Mouse (Mus musculus): ENCODE measurements around the gene Tmem256. TPM values are rescaled to one million over a fixed set of nuclear protein-coding genes. Genes with fewer than 3 reads are reported as not detected.
A peak's percentile ranks its signal among the peaks of the same experiment; 100 is the strongest.

Gene Tmem256
- polyA plus RNA-seq, 1 experiment from 2014 or later: 294 TPM

GRCm38 (mm10) chr11:69878399-69878798 is 40.1 kb downstream of the Tmem256 start:
- DNase-seq (ENCODE audit: low spot score): no peak
- Histone ChIP-seq H3K9me3 (replicated peaks; ENCODE audit: control insufficient read depth, low read length) (no peaks in the 10 kb centered on the region), H3K9ac (replicated peaks; ENCODE audit: low read length) (no peak overlapping the region), H3K27me3 (ENCODE audit: control insufficient read depth, insufficient read depth, low read length) (no peaks in the 10 kb centered on the region), H3K36me3 (replicated peaks; ENCODE audit: control insufficient read depth, insufficient read depth, low read depth, low read length) (no peaks in the 10 kb centered on the region), H3K27ac (replicated peaks; ENCODE audit: low read depth, low read length) (no peak overlapping the region), H3K4me3 (ENCODE audit: low read depth, low read length) (no peak overlapping the region), H3K4me2 (ENCODE audit: low read depth, low read length) (no peak overlapping the region), H3K4me1 (ENCODE audit: control insufficient read depth, insufficient read depth, low read length) (peaks cover 5% of the 10 kb centered on the region; the same call in 1 of the 2 replicates)
- ATAC-seq (replicated peaks; ENCODE audit: insufficient number of reproducible peaks, low FRiP score, low TSS enrichment, low read depth): no peak
- 89% methylated on average over 3 of the region's 3 CpGs for WGBS

GRCm38 (mm10) chr11:69878952-69879351 is 40.6 kb downstream of the Tmem256 start:
- no peak overlapping the region for H3K4me3 ChIP-seq (ENCODE audit: low read depth, low read length)
- WGBS: 84% methylated on average over 6 of the region's 6 CpGs
- DNase-seq (ENCODE audit: low spot score) (no peak), ATAC-seq (replicated peaks; ENCODE audit: insufficient number of reproducible peaks, low FRiP score, low TSS enrichment, low read depth) (no peak)
- peaks cover 5% of the 10 kb centered on the region; the same call in 1 of the 2 replicates for H3K4me1 ChIP-seq (ENCODE audit: control insufficient read depth, insufficient read depth, low read length)
- no peaks in the 10 kb centered on the region for H3K9me3 ChIP-seq (replicated peaks; ENCODE audit: control insufficient read depth, low read length)
- no peak overlapping the region for H3K27ac ChIP-seq (replicated peaks; ENCODE audit: low read depth, low read length)
- no peaks in the 10 kb centered on the region for H3K36me3 ChIP-seq (replicated peaks; ENCODE audit: control insufficient read depth, insufficient read depth, low read depth, low read length)
- no peak overlapping the region for H3K4me2 ChIP-seq (ENCODE audit: low read depth, low read length)
- H3K9ac ChIP-seq (replicated peaks; ENCODE audit: low read length): no peak overlapping the region
- H3K27me3 ChIP-seq (ENCODE audit: control insufficient read depth, insufficient read depth, low read length): no peaks in the 10 kb centered on the region

- Histone ChIP-seq H3K36me3 (replicated peaks; ENCODE audit: control insufficient read depth, insufficient read depth, low read depth, low read length) (no peaks in the 10 kb centered on the region), H3K4me2 (ENCODE audit: low read depth, low read length) (peak overlapping the region; percentile 69), H3K27me3 (ENCODE audit: control insufficient read depth, insufficient read depth, low read length) (no peaks in the 10 kb centered on the region), H3K9ac (replicated peaks; ENCODE audit: low read length) (peak overlapping the region; percentile 64), H3K4me3 (ENCODE audit: low read depth, low read length) (peak overlapping the region; percentile 45), H3K27ac (replicated peaks; ENCODE audit: low read depth, low read length) (no peak overlapping the region), H3K9me3 (replicated peaks; ENCODE audit: control insufficient read depth, low read length) (no peaks in the 10 kb centered on the region), H3K4me1 (ENCODE audit: control insufficient read depth, insufficient read depth, low read length) (peaks cover 5% of the 10 kb centered on the region; the same call in 1 of the 2 replicates)
- DNase-seq (ENCODE audit: low spot score): no peak
- 48% methylated on average over 15 of the region's 15 CpGs for WGBS
- ATAC-seq (replicated peaks; ENCODE audit: insufficient number of reproducible peaks, low FRiP score, low TSS enrichment, low read depth): no peak
Observed at GRCm38 (mm10) chr11:69879711-69880110, 41.4 kb downstream of the Tmem256 start.

- H3K27me3 ChIP-seq (ENCODE audit: control insufficient read depth, insufficient read depth, low read length): no peaks in the 10 kb centered on the region
- WGBS: under 1% methylated on average over 18 of the region's 18 CpGs
- DNase-seq (ENCODE audit: low spot score) (peak; percentile 87), ATAC-seq (replicated peaks; ENCODE audit: insufficient number of reproducible peaks, low FRiP score, low TSS enrichment, low read depth) (no peak; the same call in 1 of the 2 replicates)
- peak overlapping the region; percentile 64 for H3K9ac ChIP-seq (replicated peaks; ENCODE audit: low read length)
- H3K9me3 ChIP-seq (replicated peaks; ENCODE audit: control insufficient read depth, low read length): no peaks in the 10 kb centered on the region
- peak overlapping the region; percentile 69 for H3K4me2 ChIP-seq (ENCODE audit: low read depth, low read length)
- peak overlapping the region; percentile 69 for H3K27ac ChIP-seq (replicated peaks; ENCODE audit: low read depth, low read length)
- peaks cover 5% of the 10 kb centered on the region; the same call in 1 of the 2 replicates for H3K4me1 ChIP-seq (ENCODE audit: control insufficient read depth, insufficient read depth, low read length)
- H3K4me3 ChIP-seq (ENCODE audit: low read depth, low read length): peak overlapping the region; percentile 45
- H3K36me3 ChIP-seq (replicated peaks; ENCODE audit: control insufficient read depth, insufficient read depth, low read depth, low read length): no peaks in the 10 kb centered on the region
Observed at GRCm38 (mm10) chr11:69880506-69880852, 42.2 kb downstream of the Tmem256 start.

GRCm38 (mm10) chr11:69880853-69881603 is 42.7 kb downstream of the Tmem256 start, which contains the start of gene Kctd11:
TSS of gene Kctd11 (minus strand) at chr11:69881406.
- Histone ChIP-seq H3K9ac (replicated peaks; ENCODE audit: low read length) (peak within 1 kb of the TSS; percentile 64), H3K4me3 (ENCODE audit: low read depth, low read length) (peak within 1 kb of the TSS; percentile 45), H3K27me3 (ENCODE audit: control insufficient read depth, insufficient read depth, low read length) (no peaks in the 10 kb centered on the region), H3K9me3 (replicated peaks; ENCODE audit: control insufficient read depth, low read length) (no peaks in the 10 kb centered on the region), H3K4me2 (ENCODE audit: low read depth, low read length) (peak within 1 kb of the TSS; percentile 69), H3K36me3 (replicated peaks; ENCODE audit: control insufficient read depth, insufficient read depth, low read depth, low read length) (no peaks in the 10 kb centered on the region), H3K4me1 (ENCODE audit: control insufficient read depth, insufficient read depth, low read length) (peaks cover 5% of the 10 kb centered on the region; the same call in 1 of the 2 replicates), H3K27ac (replicated peaks; ENCODE audit: low read depth, low read length) (peak within 1 kb of the TSS; percentile 69)
- peak; percentile 79 for DNase-seq (ENCODE audit: low spot score)
- peak; percentile 64 for ATAC-seq (replicated peaks; ENCODE audit: insufficient number of reproducible peaks, low FRiP score, low TSS enrichment, low read depth)
- 0% methylated on average over 44 of the region's 46 CpGs for WGBS

- Histone ChIP-seq H3K9me3 (replicated peaks; ENCODE audit: control insufficient read depth, low read length) (no peaks in the 10 kb centered on the region), H3K36me3 (replicated peaks; ENCODE audit: control insufficient read depth, insufficient read depth, low read depth, low read length) (no peaks in the 10 kb centered on the region), H3K4me2 (ENCODE audit: low read depth, low read length) (peak overlapping the region; percentile 69), H3K4me3 (ENCODE audit: low read depth, low read length) (peak overlapping the region; percentile 45), H3K9ac (replicated peaks; ENCODE audit: low read length) (peak overlapping the region; percentile 64), H3K27ac (replicated peaks; ENCODE audit: low read depth, low read length) (peak overlapping the region; percentile 69; the same call in 1 of the 2 replicates), H3K4me1 (ENCODE audit: control insufficient read depth, insufficient read depth, low read length) (peaks cover 4% of the 10 kb centered on the region; the same call in 1 of the 2 replicates), H3K27me3 (ENCODE audit: control insufficient read depth, insufficient read depth, low read length) (no peaks in the 10 kb centered on the region)
- 58% methylated on average over 21 of the region's 21 CpGs for WGBS
- no peak for ATAC-seq (replicated peaks; ENCODE audit: insufficient number of reproducible peaks, low FRiP score, low TSS enrichment, low read depth)
- no peak for DNase-seq (ENCODE audit: low spot score)
Observed at GRCm38 (mm10) chr11:69881787-69882670, 43.7 kb downstream of the Tmem256 start.

- ATAC-seq (replicated peaks; ENCODE audit: insufficient number of reproducible peaks, low FRiP score, low TSS enrichment, low read depth) (no peak), DNase-seq (ENCODE audit: low spot score) (peak; percentile 14)
- Histone ChIP-seq H3K27me3 (ENCODE audit: control insufficient read depth, insufficient read depth, low read length) (no peaks in the 10 kb centered on the region), H3K4me2 (ENCODE audit: low read depth, low read length) (no peak overlapping the region), H3K9me3 (replicated peaks; ENCODE audit: control insufficient read depth, low read length) (no peaks in the 10 kb centered on the region), H3K4me1 (ENCODE audit: control insufficient read depth, insufficient read depth, low read length) (0 out of 2 replicates have a peak, but pooled peaks cover 2% of the 10 kb centered on the region), H3K4me3 (ENCODE audit: low read depth, low read length) (no peak overlapping the region), H3K9ac (replicated peaks; ENCODE audit: low read length) (no peak overlapping the region), H3K27ac (replicated peaks; ENCODE audit: low read depth, low read length) (no peak overlapping the region), H3K36me3 (replicated peaks; ENCODE audit: control insufficient read depth, insufficient read depth, low read depth, low read length) (no peaks in the 10 kb centered on the region)
- 64% methylated on average over 4 of the region's 4 CpGs for WGBS
Observed at GRCm38 (mm10) chr11:69883066-69883465, 44.8 kb downstream of the Tmem256 start.
